Mouse (Mus musculus) heart, embryonic 12.5 days (tissue): Measurements from ENCODE around the gene Akr1c21. TPM values are rescaled to one million over a fixed set of nuclear protein-coding genes. Genes with fewer than 3 reads are reported as not detected.
"Not testable (repeated sequence)": the region's sequence is repeated elsewhere in the genome, so short reads cannot be mapped to it uniquely, and the experiment has no call there.

Experiments
- ATAC-seq: fragments of 200-750 bp; cut with Nextera tagmentation; 2 replicates; pipeline ENCODE4 v1.8.0; 2017; ENCODE audit warnings: moderate TSS enrichment, moderate library complexity; ENCODE audit not compliant: insufficient number of reproducible peaks, low FRiP score
- H3K27ac ChIP-seq: fragments of 300-500 bp; sonication (generic); 2 replicates; pipeline ENCODE4 v1.5.1; 2016; ENCODE audit warnings: mild to moderate bottlenecking, moderate library complexity; ENCODE audit not compliant: poor library complexity, severe bottlenecking
- H3K27me3 ChIP-seq: fragments of 300-500 bp; sonication (generic); replicated peaks from 2 replicates; pipeline ENCODE4 v1.6.1; 2016; ENCODE audit warnings: mild to moderate bottlenecking, moderate library complexity
- H3K36me3 ChIP-seq: fragments of 300-500 bp; sonication (generic); 2 replicates; pipeline ENCODE4 v1.6.1; 2016; ENCODE audit warnings: mild to moderate bottlenecking, moderate library complexity
- H3K4me1 ChIP-seq: fragments of 300-500 bp; sonication (generic); replicated peaks from 2 replicates; pipeline ENCODE4 v1.6.1; 2016; ENCODE audit warnings: mild to moderate bottlenecking
- H3K4me2 ChIP-seq: fragments of 300-500 bp; sonication (generic); 2 replicates; pipeline ENCODE4 v1.6.1; 2016; ENCODE audit warnings: mild to moderate bottlenecking, moderate library complexity
- H3K4me3 ChIP-seq: fragments of 300-500 bp; sonication (generic); 2 replicates; pipeline ENCODE4 v1.5.1; 2016; ENCODE audit warnings: mild to moderate bottlenecking
- H3K9ac ChIP-seq: fragments of 300-500 bp; sonication (generic); 2 replicates; pipeline ENCODE4 v1.6.1; 2016; ENCODE audit warnings: mild to moderate bottlenecking, moderate library complexity
- H3K9me3 ChIP-seq: fragments of 300-500 bp; sonication (generic); replicated peaks from 2 replicates; pipeline ENCODE4 v1.6.1; 2016; ENCODE audit warnings: mild to moderate bottlenecking, moderate library complexity
- WGBS: fragments of 180-500 bp; shearing (Covaris S2); methylation state at CpG from one replicate; pipeline ENCODE4 v1.1.7; 2016; 5-methylcytosine and 5-hydroxymethylcytosine counted together
- polyA plus RNA-seq: library from polyadenylated mRNA; unstranded; fragments of >200 nt; fragmentation: Nextera tagmentation; extraction: Ambion mirVana; gene quantifications from 2 replicates; pipeline ENCODE4 v1.2.1, GENCODE M21; 2016

Akr1c21 gene
- not detected in 2 replicates for polyA plus RNA-seq

GRCm38 (mm10) chr13:4573871-4574270 lies at the start of gene Akr1c21:
Gene Akr1c21 (plus strand): TSS chr13:4574075.
- no peak for ATAC-seq
- no peak within 1 kb of the TSS for H3K27ac ChIP-seq

GRCm38 (mm10) chr13:4559143-4559542 lies 14.7 kb upstream of the Akr1c21 start:
- Histone ChIP-seq H3K27ac (no peak overlapping the region), H3K9me3 (no peaks in the 10 kb centered on the region), H3K9ac (no peak overlapping the region), H3K4me2 (no peak overlapping the region), H3K4me3 (no peak overlapping the region), H3K27me3 (no peaks in the 10 kb centered on the region), H3K4me1 (no peaks in the 10 kb centered on the region), H3K36me3 (no peaks in the 10 kb centered on the region)
- WGBS = 66% methylated on average over 1 of the region's 1 CpGs
- ATAC-seq = no peak

More at GRCm38 (mm10) chr13:4573871-4574270, at the start of gene Akr1c21:
- Histone ChIP-seq H3K36me3 (no peaks in the 10 kb centered on the region), H3K9me3 (no peaks in the 10 kb centered on the region; the same call in 1 of the 2 replicates), H3K4me3 (no peak within 1 kb of the TSS), H3K4me1 (no peaks in the 10 kb centered on the region), H3K4me2 (no peak within 1 kb of the TSS), H3K27me3 (no peaks in the 10 kb centered on the region), H3K9ac (no peak within 1 kb of the TSS)
- 63% methylated on average over 1 of the region's 1 CpGs for WGBS

- Histone ChIP-seq H3K4me1 (no peaks in the 10 kb centered on the region), H3K36me3 (no peaks in the 10 kb centered on the region), H3K9ac (no peak overlapping the region), H3K4me3 (no peak overlapping the region), H3K27me3 (no peaks in the 10 kb centered on the region), H3K27ac (no peak overlapping the region), H3K9me3 (no peaks in the 10 kb centered on the region), H3K4me2 (no peak overlapping the region)
- no peak for ATAC-seq
Measured at GRCm38 (mm10) chr13:4560500-4560899, 13.4 kb upstream of the Akr1c21 start.

- Histone ChIP-seq H3K36me3 (no peaks in the 10 kb centered on the region), H3K27me3 (no peaks in the 10 kb centered on the region), H3K27ac (no peak overlapping the region), H3K4me1 (no peaks in the 10 kb centered on the region), H3K4me2 (no peak overlapping the region), H3K9me3 (peaks cover 7% of the 10 kb centered on the region; the same call in 1 of the 2 replicates), H3K4me3 (no peak overlapping the region), H3K9ac (no peak overlapping the region)
- WGBS = 81% methylated on average over 2 of the region's 2 CpGs
- no peak for ATAC-seq
Measured at GRCm38 (mm10) chr13:4565996-4566395, 7.9 kb upstream of the Akr1c21 start.

- no peak overlapping the region for H3K4me3 ChIP-seq
- no peak overlapping the region for H3K9ac ChIP-seq
- H3K4me1 ChIP-seq = no peaks in the 10 kb centered on the region
- 76% methylated on average over 1 of the region's 1 CpGs for WGBS
- H3K4me2 ChIP-seq = no peak overlapping the region
- ATAC-seq = no peak
- no peak overlapping the region for H3K27ac ChIP-seq
- H3K9me3 ChIP-seq = no peaks in the 10 kb centered on the region; the same call in 1 of the 2 replicates
- no peaks in the 10 kb centered on the region for H3K36me3 ChIP-seq
- no peaks in the 10 kb centered on the region for H3K27me3 ChIP-seq
Measured at GRCm38 (mm10) chr13:4576921-4577320, 3.0 kb downstream of the Akr1c21 start.

GRCm38 (mm10) chr13:4603431-4603830 lies 29.6 kb downstream of the Akr1c21 start:
- H3K9ac ChIP-seq, H3K9me3 ChIP-seq, H3K4me2 ChIP-seq, H3K4me1 ChIP-seq, H3K27ac ChIP-seq, H3K4me3 ChIP-seq, H3K27me3 ChIP-seq, ATAC-seq: not testable (repeated sequence)
- peaks cover 52% of the 10 kb centered on the region for H3K36me3 ChIP-seq
- 44% methylated on average over 3 of the region's 3 CpGs for WGBS

- Histone ChIP-seq H3K36me3 (peaks cover 19% of the 10 kb centered on the region), H3K9me3 (0 out of 2 replicates have a peak, but pooled peaks cover 2% of the 10 kb centered on the region), H3K4me1 (0 out of 2 replicates have a peak, but pooled peaks cover 4% of the 10 kb centered on the region), H3K4me3 (no peak overlapping the region), H3K27ac (no peak overlapping the region), H3K27me3 (no peaks in the 10 kb centered on the region), H3K9ac (no peak overlapping the region), H3K4me2 (no peak overlapping the region)
- no peak for ATAC-seq
- 82% methylated on average over 4 of the region's 4 CpGs for WGBS
Measured at GRCm38 (mm10) chr13:4606821-4607220, 32.9 kb downstream of the Akr1c21 start.

- ATAC-seq = peak; percentile 33
- H3K4me2 ChIP-seq = peak overlapping the region; percentile 72
- peak overlapping the region; percentile 88 for H3K4me3 ChIP-seq
- no peaks in the 10 kb centered on the region for H3K27me3 ChIP-seq
- H3K27ac ChIP-seq = peak overlapping the region; percentile 68; the same call in 1 of the 2 replicates
- 0 out of 2 replicates have a peak, but pooled peaks cover 3% of the 10 kb centered on the region for H3K4me1 ChIP-seq
- 25% methylated on average over 9 of the region's 9 CpGs for WGBS
- H3K9ac ChIP-seq = peak overlapping the region; percentile 83
- no peaks in the 10 kb centered on the region for H3K9me3 ChIP-seq
- H3K36me3 ChIP-seq = peaks cover 7% of the 10 kb centered on the region; the same call in 1 of the 2 replicates
Measured at GRCm38 (mm10) chr13:4608530-4608929, 34.7 kb downstream of the Akr1c21 start.

- Histone ChIP-seq H3K9me3 (no peaks in the 10 kb centered on the region), H3K9ac (peak within 1 kb of the TSS; percentile 83), H3K27ac (peak within 1 kb of the TSS; percentile 68; the same call in 1 of the 2 replicates), H3K4me2 (peak within 1 kb of the TSS; percentile 72), H3K27me3 (no peaks in the 10 kb centered on the region), H3K4me3 (peak within 1 kb of the TSS; percentile 88), H3K36me3 (0 out of 2 replicates have a peak, but pooled peaks cover 4% of the 10 kb centered on the region), H3K4me1 (no peaks in the 10 kb centered on the region)
- peak; percentile 99 for ATAC-seq
- 3% methylated on average over 10 of the region's 10 CpGs for WGBS
Measured at GRCm38 (mm10) chr13:4608961-4609409, 35.1 kb downstream of the Akr1c21 start, which contains the start of gene Akr1e1. Gene Akr1e1 (minus strand): TSS chr13:4609174.

- Histone ChIP-seq H3K4me1 (no peaks in the 10 kb centered on the region), H3K27me3 (no peaks in the 10 kb centered on the region), H3K9ac (no peak overlapping the region), H3K36me3 (0 out of 2 replicates have a peak, but pooled peaks cover 4% of the 10 kb centered on the region), H3K4me2 (no peak overlapping the region), H3K9me3 (no peaks in the 10 kb centered on the region), H3K27ac (no peak overlapping the region), H3K4me3 (no peak overlapping the region)
- no peak for ATAC-seq
Measured at GRCm38 (mm10) chr13:4610902-4611301, 37.0 kb downstream of the Akr1c21 start.
